Mouse (Mus musculus) ES-E14 (cell line): Measurements from ENCODE around the gene Akt1. TPM values are rescaled to one million over a fixed set of nuclear protein-coding genes. Genes with fewer than 3 reads are reported as not detected.
A peak's percentile ranks its signal among the peaks of the same experiment; 100 is the strongest.

Experiments used
- DNase-seq: peaks from one replicate; pipeline ENCODE4 v3.0.0-alpha.2; 2013; ENCODE audit warnings: low read depth, low spot score
- H3K27ac ChIP-seq: 2 replicates; pipeline ENCODE4 v1.5.1; 2012; ENCODE audit warnings: low read depth, mild to moderate bottlenecking, low read length, moderate library complexity, mixed read lengths; ENCODE audit not compliant: poor library complexity, insufficient read depth, severe bottlenecking
- H3K36me3 ChIP-seq: 2 replicates; pipeline ENCODE4 v1.6.1; 2012; ENCODE audit warnings: mild to moderate bottlenecking, low read length, moderate library complexity, mixed read lengths; ENCODE audit not compliant: control insufficient read depth, poor library complexity, insufficient read depth, severe bottlenecking
- H3K4me1 ChIP-seq, 2 experiments: fragments of 150-350 bp in 1 of 2; sonication (generic) in 1 of 2; 2 replicates each; pipeline ENCODE4 v1.6.1; 2012; ENCODE audit warnings: low read length in 2 of 2, mild to moderate bottlenecking in 1 of 2, mixed read lengths in 1 of 2; ENCODE audit not compliant: control insufficient read depth in 2 of 2, insufficient read depth in 2 of 2, poor library complexity in 1 of 2
- H3K4me3 ChIP-seq, 2 experiments: fragments of 150-350 bp in 1 of 2; sonication (generic) in 1 of 2; 2 replicates each; pipeline ENCODE4 v1.5.1; 2012; ENCODE audit warnings: low read length in 2 of 2, low read depth in 1 of 2, mild to moderate bottlenecking in 1 of 2, mixed read lengths in 1 of 2; ENCODE audit not compliant: insufficient read depth in 1 of 2, poor library complexity in 1 of 2, severe bottlenecking in 1 of 2
- H3K9ac ChIP-seq: 2 replicates; pipeline ENCODE4 v1.6.1; 2012; ENCODE audit warnings: low read depth, mild to moderate bottlenecking, low read length, mixed read lengths; ENCODE audit not compliant: poor library complexity, insufficient read depth, severe bottlenecking
- H3K9me3 ChIP-seq: fragments of 150-350 bp; sonication (generic); 2 replicates; pipeline ENCODE4 v1.6.1; 2012; ENCODE audit warnings: low read depth, mild to moderate bottlenecking, low read length; ENCODE audit not compliant: control insufficient read depth, insufficient read depth
- CHD2 ChIP-seq: IDR thresholded peaks from 2 replicates; pipeline ENCODE4 v1.6.1; 2014; ENCODE audit warnings: mild to moderate bottlenecking, low read depth, low read length, inconsistent platforms
- HCFC1 ChIP-seq: IDR thresholded peaks from 2 replicates; pipeline ENCODE4 v1.6.1; 2012; ENCODE audit warnings: low read length, inconsistent platforms, borderline replicate concordance; ENCODE audit not compliant: insufficient read depth
- MAFK ChIP-seq: IDR thresholded peaks from 2 replicates; pipeline ENCODE4 v1.6.1; 2014; ENCODE audit warnings: mild to moderate bottlenecking, low read depth, low read length, inconsistent platforms; ENCODE audit not compliant: insufficient read depth
- ZC3H11A ChIP-seq: IDR thresholded peaks from 2 replicates; pipeline ENCODE4 v1.6.1; 2012; ENCODE audit warnings: low read depth, mild to moderate bottlenecking, inconsistent platforms, low read length, borderline replicate concordance
- ZNF384 ChIP-seq: IDR thresholded peaks from 2 replicates; pipeline ENCODE4 v1.6.1; 2012; ENCODE audit warnings: low read depth, low read length, inconsistent platforms
- in situ Hi-C, 2 experiments: fragments of 600-800 bp; cut with MboI; formaldehyde crosslinking; loops; one replicate each; pipeline ENCODE4 v1.15.1; 2025; ENCODE audit warnings: low sequenced_read_pairs in 2 of 2, inconsistent platforms in 1 of 2; ENCODE audit not compliant: unreplicated experiment in 2 of 2
- total RNA-seq: library from RNA; depleted of rRNA; stranded (reverse); fragments of 300-350 nt; gene quantifications from 2 replicates; pipeline ENCODE4 v1.2.3, GENCODE M21; 2012

Akt1 gene
- total RNA-seq, 1 experiment, result 58.9 TPM

- TF ChIP-seq ZNF384, result no peak
- TF ChIP-seq ZC3H11A, result no peak
- no peak for TF ChIP-seq CHD2
- TF ChIP-seq MAFK, result no peak
- no peak for TF ChIP-seq HCFC1
- Histone ChIP-seq H3K4me1 (peaks cover 0 to 11% of the 10 kb centered on the region in 2 experiments; a peak in 2 of 4 replicates), H3K4me3 (peak overlapping the region; percentile 70 to 90), H3K27ac (no peak overlapping the region), H3K9ac (peak overlapping the region; percentile 80), H3K9me3 (no peaks in the 10 kb centered on the region), H3K36me3 (no peaks in the 10 kb centered on the region)
- in situ Hi-C loops, result no loop called here
- no peak for DNase-seq
Observed at GRCm38 (mm10) chr12:112679027-112679996, 4.6 kb upstream of the Akt1 start.

GRCm38 (mm10) chr12:112678555-112679026 lies 3.9 kb upstream of the Akt1 start, which contains the start of gene Zbtb42:
Gene Zbtb42, plus strand, starts transcription at chr12:112678828.
- peak within 1 kb of the TSS; percentile 70 to 90 for H3K4me3 ChIP-seq
- H3K27ac ChIP-seq, result no peak within 1 kb of the TSS
- TF ChIP-seq CHD2 (peak; percentile 57; the same call in 1 of the 2 replicates), ZNF384 (no peak)
- no peaks in the 10 kb centered on the region for H3K36me3 ChIP-seq
- no peak for DNase-seq
- in situ Hi-C loops, result no loop called here
- H3K9me3 ChIP-seq, result no peaks in the 10 kb centered on the region
- H3K9ac ChIP-seq, result peak within 1 kb of the TSS; percentile 80
- H3K4me1 ChIP-seq, result peaks cover 0 to 11% of the 10 kb centered on the region in 2 experiments; a peak in 2 of 4 replicates

- Histone ChIP-seq H3K36me3 (no peaks in the 10 kb centered on the region), H3K9ac (no peak overlapping the region), H3K4me3 (peak overlapping the region; percentile 70 to 90), H3K4me1 (peaks cover 0 to 13% of the 10 kb centered on the region in 2 experiments; a peak in 2 of 4 replicates), H3K27ac (no peak overlapping the region), H3K9me3 (no peaks in the 10 kb centered on the region)
- in situ Hi-C loops, result no loop called here
- no peak for TF ChIP-seq HCFC1
- TF ChIP-seq ZNF384, result no peak
- no peak for TF ChIP-seq MAFK
- TF ChIP-seq ZC3H11A, result no peak
- no peak for TF ChIP-seq CHD2
- DNase-seq, result no peak
Observed at GRCm38 (mm10) chr12:112677943-112678554, 3.4 kb upstream of the Akt1 start.

GRCm38 (mm10) chr12:112677076-112677475 lies 2.4 kb upstream of the Akt1 start:
- H3K4me1 ChIP-seq, result peaks cover 0 to 18% of the 10 kb centered on the region in 2 experiments; a peak in 2 of 4 replicates
- no peak overlapping the region for H3K9ac ChIP-seq
- H3K4me3 ChIP-seq, result no peak overlapping the region
- no peaks in the 10 kb centered on the region for H3K9me3 ChIP-seq
- H3K27ac ChIP-seq, result no peak overlapping the region
- H3K36me3 ChIP-seq, result no peaks in the 10 kb centered on the region
- no peak for TF ChIP-seq ZC3H11A
- TF ChIP-seq MAFK, result no peak
- no peak for TF ChIP-seq HCFC1
- no peak for TF ChIP-seq CHD2
- TF ChIP-seq ZNF384, result no peak
- DNase-seq, result no peak
- in situ Hi-C loops, result no loop called here
